Mouse (Mus musculus) embryo, embryonic 9.5 days (tissue): Measurements from ENCODE around the gene Krtap5-5.
"Not testable (repeated sequence)": the region's sequence is repeated elsewhere in the genome, so short reads cannot be mapped to it uniquely, and the experiment has no call there.

Experiments
- DNase-seq: peaks from one replicate; pipeline ENCODE4 v3.0.0-alpha.2; 2017; ENCODE audit errors: extremely low spot score

Gene Krtap5-5

GRCm38 (mm10) chr7:142229871-142230270 lies at the start of gene Krtap5-5:
Gene Krtap5-5 (minus strand): TSS chr7:142229971.
- not testable (repeated sequence) for DNase-seq

- DNase-seq, result not testable (repeated sequence)
Measured at GRCm38 (mm10) chr7:142279291-142279690, 49.5 kb upstream of the Krtap5-5 start.

GRCm38 (mm10) chr7:142278183-142278582 lies 48.4 kb upstream of the Krtap5-5 start:
- peak; percentile 57 for DNase-seq

GRCm38 (mm10) chr7:142274263-142274662 lies 44.5 kb upstream of the Krtap5-5 start, which contains the start of gene Gm4559:
Gene Gm4559 (minus strand): TSS chr7:142274363.
- not testable (repeated sequence) for DNase-seq

GRCm38 (mm10) chr7:142258254-142258653 lies 28.5 kb upstream of the Krtap5-5 start, which contains the start of gene Gm2431:
Gene Gm2431 (minus strand): TSS chr7:142258354.
- DNase-seq, result not testable (repeated sequence)

GRCm38 (mm10) chr7:142255517-142255916 lies 25.7 kb upstream of the Krtap5-5 start:
- no peak for DNase-seq

GRCm38 (mm10) chr7:142249824-142250223 lies 20.1 kb upstream of the Krtap5-5 start:
- peak; percentile 33 for DNase-seq

- no peak for DNase-seq
Measured at GRCm38 (mm10) chr7:142240978-142241377, 11.2 kb upstream of the Krtap5-5 start, which contains the start of gene Gm40460. Gene Gm40460 (minus strand): TSS chr7:142241078.

- DNase-seq, result no peak
Measured at GRCm38 (mm10) chr7:142231540-142231939, 1.8 kb upstream of the Krtap5-5 start.

GRCm38 (mm10) chr7:142224518-142224917 lies 5.3 kb downstream of the Krtap5-5 start:
- DNase-seq, result peak; percentile 10

GRCm38 (mm10) chr7:142212136-142212535 lies 17.6 kb downstream of the Krtap5-5 start:
- not testable (repeated sequence) for DNase-seq

- no peak for DNase-seq
Measured at GRCm38 (mm10) chr7:142211559-142211958, 18.2 kb downstream of the Krtap5-5 start, which contains the start of gene Gm7579. Gene Gm7579 (plus strand): TSS chr7:142211859.

- DNase-seq, result not testable (repeated sequence)
Measured at GRCm38 (mm10) chr7:142206891-142207290, 22.9 kb downstream of the Krtap5-5 start.

- DNase-seq, result no peak
Measured at GRCm38 (mm10) chr7:142205488-142205887, 24.3 kb downstream of the Krtap5-5 start.

GRCm38 (mm10) chr7:142201064-142201463 lies 28.7 kb downstream of the Krtap5-5 start, which contains the start of gene Krtap5-3:
Gene Krtap5-3 (plus strand): TSS chr7:142201364.
- no peak for DNase-seq

- no peak for DNase-seq
Measured at GRCm38 (mm10) chr7:142198748-142199147, 31.0 kb downstream of the Krtap5-5 start.

GRCm38 (mm10) chr7:142190289-142190688 lies 39.5 kb downstream of the Krtap5-5 start, which contains the start of gene Gm10153:
Gene Gm10153 (minus strand): TSS chr7:142190389.
- no peak for DNase-seq

GRCm38 (mm10) chr7:142188156-142188555 lies 41.6 kb downstream of the Krtap5-5 start:
- DNase-seq, result no peak

GRCm38 (mm10) chr7:142181021-142181420 lies 48.8 kb downstream of the Krtap5-5 start:
- DNase-seq, result no peak
